Mouse (Mus musculus) left cerebral cortex, adult 9 months (tissue): Measurements from ENCODE around the gene Pctp.

Source experiments
- DNase-seq, 2 experiments: peaks; one replicate each; pipeline ENCODE4 v3.0.0; 2022; ENCODE audit warnings: low spot score in 2 of 2

Gene Pctp

GRCm38 (mm10) chr11:89977746-89978352, 24.8 kb downstream of the Pctp start:
- no peak for DNase-seq

- no peak for DNase-seq
Observed at GRCm38 (mm10) chr11:89976361-89976760, 26.3 kb downstream of the Pctp start.

DNA sequence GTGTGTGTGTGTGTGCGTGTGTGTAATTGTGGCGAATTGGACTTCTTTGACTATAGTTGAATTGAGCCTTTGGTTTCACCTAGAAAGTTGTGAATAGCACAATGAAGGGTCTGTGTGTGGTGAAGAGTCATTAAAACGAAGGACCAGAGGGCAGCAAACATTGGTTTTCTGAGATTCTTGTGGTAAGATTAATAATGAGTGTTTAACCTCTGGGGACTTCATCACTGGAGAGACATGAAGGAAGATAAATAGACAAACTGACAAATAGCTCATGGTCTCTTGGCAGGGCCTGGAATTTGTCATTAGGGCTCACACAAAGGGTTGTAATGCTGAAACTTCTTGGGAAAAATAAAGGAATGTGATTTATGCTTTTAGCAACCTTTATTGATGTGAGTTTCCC, 31.4 kb downstream of the Pctp start:
- no peak for DNase-seq

- DNase-seq: no peak
Observed at GRCm38 (mm10) chr11:89970726-89971125, 32.0 kb downstream of the Pctp start.

DNA sequence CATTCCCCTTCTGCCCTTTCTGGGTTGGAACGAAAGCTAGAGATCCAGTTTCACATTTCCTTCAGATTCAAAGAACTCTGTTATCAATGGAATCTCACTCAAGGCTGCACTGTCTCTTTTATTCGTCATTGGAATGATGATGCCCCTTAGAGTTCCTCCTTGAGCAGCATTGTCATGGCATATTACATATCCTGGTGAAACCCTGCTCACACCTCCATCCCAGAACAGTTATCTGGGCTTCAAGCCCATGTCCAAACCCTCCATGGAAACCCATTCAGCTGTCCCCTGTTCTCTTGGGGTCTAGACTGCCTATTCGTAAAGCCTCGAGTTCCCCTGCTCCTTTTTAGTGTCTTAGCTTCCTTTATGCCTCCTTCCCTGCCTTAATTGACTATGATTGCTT, 33.6 kb downstream of the Pctp start:
- no peak for DNase-seq

GRCm38 (mm10) chr11:89950691-89951270, 51.9 kb downstream of the Pctp start:
- peak in 1 of 2 experiments; percentile 70 for DNase-seq

DNA sequence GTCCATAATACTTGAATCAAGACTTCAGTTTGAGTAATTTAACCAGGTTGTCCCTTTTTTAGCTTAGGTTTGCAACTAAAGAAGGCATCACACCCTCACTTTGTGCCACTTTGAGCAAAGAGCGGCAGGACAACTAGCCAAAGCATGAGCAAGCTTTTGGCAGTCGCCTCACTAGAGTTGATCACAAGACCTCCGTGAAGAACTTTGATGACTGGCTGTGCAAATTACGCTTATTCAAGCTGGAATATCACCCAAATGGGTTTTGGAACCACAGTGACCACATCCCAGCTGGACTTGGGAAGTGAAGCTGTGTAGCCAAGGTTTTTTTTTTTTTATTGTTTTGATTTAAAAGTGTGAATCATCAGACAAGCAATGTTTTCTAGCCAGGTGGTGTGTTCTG, 54.9 kb downstream of the Pctp start:
- no peak for DNase-seq

- DNase-seq: no peak
Observed at GRCm38 (mm10) chr11:89945159-89945558, 57.5 kb downstream of the Pctp start.

DNA sequence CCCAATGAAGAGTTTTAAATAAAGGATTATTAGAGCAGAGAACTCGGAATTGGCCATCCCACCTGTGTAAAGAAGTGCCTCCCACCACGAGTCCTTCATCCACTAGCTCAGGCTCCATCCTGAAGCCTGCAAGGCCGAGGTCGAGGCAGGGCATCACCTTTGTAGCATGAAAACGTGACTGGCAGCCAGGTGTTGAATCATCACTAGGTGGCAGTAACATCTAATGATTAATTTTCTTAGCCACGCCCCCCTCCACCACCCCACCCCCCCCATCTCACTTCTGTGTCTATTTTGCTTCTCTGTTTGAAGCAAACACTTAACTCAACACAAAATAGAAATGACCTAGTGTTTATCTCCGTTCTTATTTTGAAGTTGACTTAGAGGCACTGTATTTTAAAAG, 65.5 kb downstream of the Pctp start:
- DNase-seq: no peak
